Mouse (Mus musculus) testis, adult 2 months (tissue): ENCODE measurements around the gene Slc19a1. TPM values are rescaled to one million over a fixed set of nuclear protein-coding genes. Genes with fewer than 3 reads are reported as not detected.

Experiments
- H3K27ac ChIP-seq: fragments of 200-500 bp; 2 replicates; pipeline ENCODE4 v1.5.1; 2012; ENCODE audit warnings: low read depth, low read length; ENCODE audit not compliant: control insufficient read depth, insufficient read depth
- H3K27me3 ChIP-seq: fragments of 200-500 bp; 2 replicates; pipeline ENCODE4 v1.6.1; 2012; ENCODE audit warnings: mild to moderate bottlenecking, low read length, moderate library complexity; ENCODE audit not compliant: control insufficient read depth, insufficient read depth
- H3K36me3 ChIP-seq: fragments of 200-500 bp; 2 replicates; pipeline ENCODE4 v1.6.1; 2012; ENCODE audit warnings: mild to moderate bottlenecking, low read length; ENCODE audit not compliant: control insufficient read depth, insufficient read depth
- H3K4me1 ChIP-seq: fragments of 200-500 bp; 2 replicates; pipeline ENCODE4 v1.6.1; 2012; ENCODE audit warnings: low read length; ENCODE audit not compliant: control insufficient read depth, insufficient read depth
- H3K4me3 ChIP-seq: fragments of 200-500 bp; 2 replicates; pipeline ENCODE4 v1.5.1; 2012; ENCODE audit warnings: low read depth, mild to moderate bottlenecking, low read length, moderate library complexity, mixed read lengths; ENCODE audit not compliant: control insufficient read depth
- CTCF ChIP-seq: fragments of 200-500 bp; IDR thresholded peaks from 2 replicates; pipeline ENCODE4 v1.5.1; 2012; ENCODE audit warnings: low read depth, mild to moderate bottlenecking, inconsistent platforms, low read length, moderate library complexity; ENCODE audit not compliant: control insufficient read depth, insufficient read depth, insufficient replicate concordance
- POLR2A ChIP-seq: fragments of 200-500 bp; IDR thresholded peaks from 2 replicates; pipeline ENCODE4 v1.6.1; 2012; ENCODE audit warnings: low read depth, mild to moderate bottlenecking, inconsistent platforms, low read length, moderate library complexity; ENCODE audit not compliant: control insufficient read depth
- polyA plus RNA-seq: library from polyadenylated mRNA; depleted of rRNA; stranded (reverse); fragments of >200 nt; gene quantifications from 2 replicates; pipeline ENCODE4 v1.2.3, GENCODE M21; 2012

The Slc19a1 gene
- polyA plus RNA-seq, 1 experiment: 4.8 TPM

DNA sequence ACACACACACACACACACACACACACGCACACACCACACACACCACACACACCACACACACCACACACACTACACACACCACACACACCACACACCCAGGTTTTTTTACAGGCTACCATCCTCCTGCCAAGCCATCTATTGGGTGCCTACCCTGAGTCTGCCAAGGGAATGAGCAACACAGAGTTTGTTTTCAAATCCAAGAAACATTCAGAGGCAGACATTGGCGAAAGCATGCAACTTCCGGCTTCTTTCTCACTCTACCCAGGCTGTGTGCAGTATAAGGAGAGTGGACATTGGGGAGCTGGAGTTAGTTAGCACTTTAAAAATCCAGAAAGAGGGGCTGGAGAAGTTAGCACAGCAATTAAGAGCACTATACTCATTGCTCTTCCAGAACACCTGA, 23.3 kb upstream of the Slc19a1 start:
- no peaks in the 10 kb centered on the region for H3K36me3 ChIP-seq
- H3K4me1 ChIP-seq: peaks cover 4% of the 10 kb centered on the region
- H3K27ac ChIP-seq: peak overlapping the region; percentile 41; the same call in 1 of the 2 replicates
- no peak overlapping the region for H3K4me3 ChIP-seq
- TF ChIP-seq POLR2A (no peak), CTCF (no peak)
- H3K27me3 ChIP-seq: no peaks in the 10 kb centered on the region

DNA sequence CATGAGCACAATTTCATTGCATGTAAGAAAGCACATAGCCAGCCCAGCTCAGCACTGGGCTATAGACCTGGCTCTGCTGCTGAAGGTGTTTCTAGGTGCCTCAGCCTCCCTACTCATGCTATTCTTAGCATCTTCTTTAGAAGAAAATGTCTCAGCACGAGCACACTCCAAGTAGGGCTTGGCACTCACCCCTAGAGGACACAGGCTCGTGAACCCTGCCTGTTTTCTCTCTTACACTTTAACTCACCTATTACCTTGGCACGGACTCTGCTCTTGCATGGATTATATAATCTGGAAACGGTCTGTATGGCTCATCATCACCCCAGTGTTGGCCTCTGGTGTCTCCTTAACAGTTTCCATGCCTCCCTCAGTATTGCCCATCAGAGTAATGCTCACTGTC, 20.4 kb upstream of the Slc19a1 start:
- no peaks in the 10 kb centered on the region for H3K27me3 ChIP-seq
- H3K4me1 ChIP-seq: peaks cover 4% of the 10 kb centered on the region
- no peak overlapping the region for H3K4me3 ChIP-seq
- no peaks in the 10 kb centered on the region for H3K36me3 ChIP-seq
- H3K27ac ChIP-seq: no peak overlapping the region
- TF ChIP-seq CTCF (no peak), POLR2A (no peak)

DNA sequence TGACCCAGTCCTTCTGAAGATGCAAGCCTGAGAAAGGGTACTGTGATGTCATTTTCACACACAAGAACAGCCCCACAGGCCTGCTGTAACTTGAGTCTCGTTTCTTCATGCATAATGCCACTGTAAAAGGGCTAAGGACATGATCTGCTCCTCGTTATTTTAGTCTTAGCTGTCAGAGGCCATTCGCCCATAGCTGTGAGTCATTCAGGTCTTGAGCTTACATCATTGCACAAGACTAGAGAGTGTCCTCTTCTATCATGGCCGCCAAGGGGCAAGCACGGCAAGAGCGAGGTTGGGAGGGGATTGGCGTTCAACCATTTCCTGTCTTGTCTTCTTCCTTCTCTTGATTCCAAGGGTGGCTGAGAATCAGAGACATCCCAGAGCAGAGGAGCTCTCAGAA, 16.0 kb upstream of the Slc19a1 start:
- Histone ChIP-seq H3K36me3 (no peaks in the 10 kb centered on the region), H3K4me3 (no peak overlapping the region), H3K27me3 (no peaks in the 10 kb centered on the region), H3K4me1 (peaks cover 3% of the 10 kb centered on the region), H3K27ac (no peak overlapping the region)
- TF ChIP-seq POLR2A (no peak), CTCF (no peak)

DNA sequence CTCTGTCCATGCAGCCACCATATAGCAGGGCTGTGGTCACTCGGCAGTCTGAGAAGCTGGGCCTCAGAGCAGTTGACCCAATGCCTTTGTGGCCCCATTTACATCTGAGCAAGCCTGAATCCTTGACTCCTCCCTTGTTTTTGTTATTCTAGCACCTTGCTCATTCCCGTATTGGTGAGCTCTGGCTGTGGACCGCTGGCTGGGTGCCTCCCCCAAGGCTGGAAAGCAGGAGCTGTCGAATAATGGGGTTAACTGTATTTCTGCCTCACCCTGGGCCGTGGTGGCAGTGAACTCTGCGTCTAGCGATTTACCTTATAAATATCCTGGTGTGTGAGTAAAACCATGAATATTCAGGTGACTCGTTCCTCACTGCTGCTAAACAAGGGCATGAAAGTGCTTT, 15.5 kb upstream of the Slc19a1 start:
- TF ChIP-seq CTCF: no peak
- TF ChIP-seq POLR2A: no peak
- H3K27ac ChIP-seq: no peak overlapping the region

DNA sequence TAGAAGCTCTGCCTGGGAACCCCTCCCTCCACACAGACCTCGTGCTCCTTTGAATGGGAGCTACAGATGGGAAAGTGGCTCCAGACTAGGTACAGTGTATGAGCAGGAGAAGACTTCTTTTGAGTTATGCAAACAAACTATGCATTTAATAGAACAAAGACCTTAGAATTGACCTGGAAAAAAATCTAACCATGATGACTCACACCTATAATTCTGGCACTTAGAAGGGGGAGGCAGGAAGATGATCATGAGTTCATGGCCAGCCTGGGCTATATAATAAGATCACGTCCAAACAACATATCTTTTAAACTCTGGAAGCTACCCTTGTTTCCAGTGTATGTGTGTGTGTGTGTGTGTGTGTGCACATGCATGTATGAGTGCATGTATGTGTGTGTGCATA, 15.0 kb upstream of the Slc19a1 start:
- TF ChIP-seq POLR2A: no peak
- no peak for TF ChIP-seq CTCF
- no peak overlapping the region for H3K27ac ChIP-seq
- H3K36me3 ChIP-seq: no peaks in the 10 kb centered on the region
- no peak overlapping the region for H3K4me3 ChIP-seq
- H3K27me3 ChIP-seq: no peaks in the 10 kb centered on the region
- peaks cover 6% of the 10 kb centered on the region for H3K4me1 ChIP-seq

More for the DNA sequence above, 15.5 kb upstream of the Slc19a1 start:
- no peak overlapping the region for H3K4me3 ChIP-seq
- peaks cover 2% of the 10 kb centered on the region for H3K4me1 ChIP-seq
- H3K36me3 ChIP-seq: no peaks in the 10 kb centered on the region
- no peaks in the 10 kb centered on the region for H3K27me3 ChIP-seq

DNA sequence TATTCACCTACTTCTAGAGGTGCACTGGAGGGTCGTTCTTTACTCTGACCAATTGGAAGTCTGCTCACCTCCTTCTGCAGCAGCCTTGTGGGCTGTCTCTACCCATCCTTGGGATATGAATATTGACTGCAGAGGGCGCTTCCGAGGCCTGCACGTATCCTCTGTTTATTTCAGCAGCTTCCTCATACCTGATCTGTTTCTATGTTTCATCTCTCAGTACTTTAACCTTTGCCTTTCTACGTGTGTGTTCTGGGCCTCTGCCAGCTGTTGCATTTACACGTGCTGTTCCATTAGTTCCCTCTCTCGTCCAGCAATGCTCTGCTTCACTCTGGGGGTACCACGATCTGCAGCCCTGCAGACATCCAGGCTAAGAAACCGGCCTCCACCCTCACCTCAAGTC, 14.4 kb upstream of the Slc19a1 start:
- Histone ChIP-seq H3K27ac (no peak overlapping the region), H3K36me3 (no peaks in the 10 kb centered on the region), H3K27me3 (no peaks in the 10 kb centered on the region), H3K4me1 (peaks cover 6% of the 10 kb centered on the region), H3K4me3 (no peak overlapping the region)
- TF ChIP-seq POLR2A: no peak
- no peak for TF ChIP-seq CTCF

DNA sequence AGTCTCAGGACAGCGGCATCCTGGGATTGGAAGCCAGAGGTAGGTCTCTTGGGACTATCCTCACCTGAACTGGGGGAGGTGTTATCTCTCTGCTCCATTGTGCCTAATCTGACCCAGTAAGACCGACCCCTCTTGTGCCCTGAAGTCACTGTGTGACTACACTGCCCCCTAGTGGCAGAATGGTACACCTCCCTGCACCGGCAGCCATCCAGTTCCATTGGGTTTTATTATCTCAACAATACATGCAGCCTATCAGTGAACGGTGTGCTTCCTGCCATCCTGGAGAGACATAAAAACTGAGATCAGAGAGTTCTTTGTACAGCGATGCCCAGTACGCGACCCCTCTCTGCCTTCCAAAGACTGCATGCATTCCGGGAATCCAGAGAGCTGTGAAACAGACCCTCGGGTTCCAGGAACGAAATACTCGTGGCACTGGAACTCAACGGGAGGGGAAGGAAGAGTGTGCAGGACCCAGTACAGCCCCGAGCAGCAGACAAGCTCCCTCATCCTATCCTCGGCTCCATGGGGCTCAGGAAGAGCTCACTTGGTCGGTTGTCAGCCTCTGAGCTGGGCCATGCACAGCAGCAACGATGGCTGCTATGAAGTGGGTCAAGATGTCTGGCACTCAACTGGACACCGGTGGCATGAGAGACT, 10.5 kb upstream of the Slc19a1 start:
- peaks cover 6% of the 10 kb centered on the region for H3K4me1 ChIP-seq
- peak overlapping the region; percentile 10 for H3K4me3 ChIP-seq
- no peaks in the 10 kb centered on the region for H3K36me3 ChIP-seq
- H3K27ac ChIP-seq: no peak overlapping the region
- TF ChIP-seq POLR2A: no peak
- peak; percentile 97 for TF ChIP-seq CTCF
- no peaks in the 10 kb centered on the region for H3K27me3 ChIP-seq
